In the genomic region with DNA sequence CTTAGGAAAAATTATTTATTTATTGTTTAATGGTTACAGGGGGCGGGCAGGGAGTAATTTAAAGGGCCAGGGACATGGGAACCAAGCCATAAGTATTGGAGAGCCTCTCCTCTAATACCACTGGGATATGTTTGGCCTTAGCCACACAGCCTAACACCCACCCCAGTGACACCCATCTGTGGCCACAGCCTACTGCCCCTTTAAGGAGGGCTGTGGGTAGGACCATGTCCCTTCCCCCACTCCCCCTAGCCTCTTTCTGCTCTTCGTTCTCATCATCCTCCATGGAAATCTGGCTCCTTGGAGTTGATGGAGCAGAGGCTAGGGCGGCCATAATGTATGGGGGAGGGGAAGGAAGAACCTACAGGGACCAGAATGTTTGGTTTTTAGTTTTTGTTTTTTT, we compare ENCODE assay signal across 35 mouse cellular contexts. TPM values are rescaled to one million over a fixed set of nuclear protein-coding genes. Genes with fewer than 3 reads are reported as not detected.
DNase-seq lines count a peak whose midpoint lies in the region; ATAC-seq and TF ChIP-seq lines count a peak whose summit lies in the region.
"Had no signal": no experiment of that assay in that cellular context is flagged by ENCODE, and none has a peak within 500 bp of the region (broad histone marks: within the 10 kb centered on the region; RNA-seq: fewer than 3 reads in every experiment).

No protein-coding gene starts in this region.

- H3K27me3 ChIP-seq in forebrain, embryonic 15.5 days: no peaks in the 10 kb centered on the region
- H3K27me3 ChIP-seq in forebrain, embryonic 11.5 days (ENCODE audit: control insufficient read depth, insufficient read depth, low read length): no peaks in the 10 kb centered on the region
- H3K27me3 ChIP-seq in heart, embryonic 15.5 days: no peaks in the 10 kb centered on the region
- no peaks in the 10 kb centered on the region for H3K27me3 ChIP-seq in CH12.LX (replicated peaks)
- H3K27me3 ChIP-seq: neural tube, embryonic 13.5 days; Patski; stomach, embryonic 15.5 days had no signal

- WGBS in forebrain, embryonic 15.5 days: 76% methylated on average over 3 of the region's 3 CpGs
- WGBS in forebrain, embryonic 11.5 days: 83% methylated on average over 3 of the region's 3 CpGs
- 86% methylated on average over 3 of the region's 3 CpGs for WGBS in heart, embryonic 15.5 days

- no peak for TF ChIP-seq RAD21 in CH12.LX (IDR thresholded peaks at IDR 0.05; ENCODE audit: low read depth, low read length)

- intact Hi-C loops in heart, postnatal 10 days (cut with DNase I): no loop called here

- dilution Hi-C loops in CH12.LX (cut with MboI; ENCODE audit: extremely low pct_ligation_motif_present, extremely low pct_unique_long_range_greater_than_20kb, low sequenced_read_pairs): no loop called here

- TF ChIP-seq CTCF in CH12.LX (conservative IDR thresholded peaks at IDR 0.05 in 1 of 2, IDR thresholded peaks at IDR 0.05 in 1 of 2; ENCODE audit: low read depth in 2 of 2, low read length in 2 of 2): no peak

- H3K9ac ChIP-seq in forebrain, embryonic 15.5 days (replicated peaks): no peak overlapping the region
- no peak overlapping the region for H3K9ac ChIP-seq in forebrain, embryonic 11.5 days (ENCODE audit: low read length)
- H3K9ac ChIP-seq in heart, embryonic 15.5 days: no peak overlapping the region
- H3K9ac ChIP-seq in CH12.LX (ENCODE audit: insufficient read depth, low read depth): peak overlapping the region; percentile 23; the same call in 1 of the 2 replicates
- H3K9ac ChIP-seq: hindbrain, embryonic 14.5 days; liver, embryonic 12.5 days; liver, postnatal 0 days; neural tube, embryonic 13.5 days; stomach, embryonic 15.5 days had no signal

- no peak for TF ChIP-seq POLR2A in CH12.LX (IDR thresholded peaks at IDR 0.05; ENCODE audit: low read depth, low read length)

- no peaks in the 10 kb centered on the region for H3K79me2 ChIP-seq in CH12.LX (replicated peaks; ENCODE audit: control insufficient read depth, extremely low read depth, insufficient read depth, poor library complexity, severe bottlenecking)

- peak overlapping the region; percentile 44 for H3K27ac ChIP-seq in forebrain, embryonic 15.5 days (replicated peaks)
- no peak overlapping the region for H3K27ac ChIP-seq in forebrain, embryonic 11.5 days (ENCODE audit: low read depth, low read length)
- H3K27ac ChIP-seq in heart, embryonic 15.5 days: no peak overlapping the region
- peak overlapping the region; percentile 82 for H3K27ac ChIP-seq in CH12.LX (ENCODE audit: insufficient read depth, low read depth)
- H3K27ac ChIP-seq: heart, adult 2 months; hindbrain, embryonic 14.5 days; left cerebral cortex, adult 2 months; liver, embryonic 12.5 days; stomach, embryonic 15.5 days had no signal

- H3K9me3 ChIP-seq in forebrain, embryonic 15.5 days: no peaks in the 10 kb centered on the region
- no peaks in the 10 kb centered on the region for H3K9me3 ChIP-seq in forebrain, embryonic 11.5 days (ENCODE audit: control insufficient read depth, low read length)
- H3K9me3 ChIP-seq in heart, embryonic 15.5 days (replicated peaks): no peaks in the 10 kb centered on the region
- H3K9me3 ChIP-seq in CH12.LX (replicated peaks; ENCODE audit: low read length): no peaks in the 10 kb centered on the region
- H3K9me3 ChIP-seq: liver, embryonic 12.5 days; neural tube, embryonic 13.5 days; stomach, embryonic 15.5 days had no signal

- in situ Hi-C loops in CH12.LX (cut with MboI; ENCODE audit: low pct_ligation_motif_present, low pct_unique_long_range_greater_than_20kb, low sequenced_read_pairs): no loop called here

- no peak for DNase-seq in forebrain, embryonic 11.5 days (ENCODE audit: low spot score)
- DNase-seq in heart, postnatal 10 days: no peak
- DNase-seq in CH12.LX (ENCODE audit: extremely low read depth): no peak
- peak; percentile 35 for DNase-seq in R1 (ENCODE audit: low read depth, low spot score)
- DNase-seq in urinary bladder, postnatal 25 days (ENCODE audit: low spot score): no peak
- DNase-seq: adrenal gland, postnatal 14 days; cerebellum, adult 11 months; cerebellum, adult 9-10 months; cerebellum, postnatal 36 days; gastrocnemius, postnatal 36 days; heart, adult 2 months; heart, postnatal 36 days; kidney, postnatal 14 days; left cerebral cortex, postnatal 4 days; liver, postnatal 0 days; lung, postnatal 36 days; right cerebral cortex, postnatal 4 days had no signal

- no peak overlapping the region for H3K4me2 ChIP-seq in forebrain, embryonic 15.5 days (replicated peaks)
- H3K4me2 ChIP-seq in forebrain, embryonic 11.5 days (ENCODE audit: low read depth, low read length, severe bottlenecking): no peak overlapping the region
- no peak overlapping the region for H3K4me2 ChIP-seq in heart, embryonic 15.5 days
- no peak overlapping the region; the same call in 1 of the 2 replicates for H3K4me2 ChIP-seq in CH12.LX (ENCODE audit: insufficient read depth, low read depth, poor library complexity, severe bottlenecking)
- H3K4me2 ChIP-seq: hindbrain, embryonic 14.5 days; liver, embryonic 12.5 days; midbrain, embryonic 11.5 days; neural tube, embryonic 13.5 days; stomach, embryonic 15.5 days had no signal

- no peak overlapping the region for H3K4me3 ChIP-seq in forebrain, embryonic 15.5 days
- no peak overlapping the region for H3K4me3 ChIP-seq in forebrain, embryonic 11.5 days (ENCODE audit: low read depth, low read length)
- H3K4me3 ChIP-seq in heart, embryonic 15.5 days: no peak overlapping the region
- H3K4me3 ChIP-seq in CH12.LX (replicated peaks in 1 of 3; ENCODE audit: low read depth in 2 of 3, low read length in 2 of 3, poor library complexity in 1 of 3): no peak overlapping the region
- H3K4me3 ChIP-seq: heart, adult 2 months; left cerebral cortex, adult 2 months; liver, embryonic 12.5 days; neural tube, embryonic 13.5 days; stomach, embryonic 15.5 days had no signal

- H3K36me3 ChIP-seq in forebrain, embryonic 15.5 days: peaks cover 63% of the 10 kb centered on the region
- H3K36me3 ChIP-seq in forebrain, embryonic 11.5 days (ENCODE audit: control insufficient read depth, insufficient read depth, low read length): peaks cover 22% of the 10 kb centered on the region
- H3K36me3 ChIP-seq in heart, embryonic 15.5 days: peaks cover 61% of the 10 kb centered on the region
- peaks cover 42 to 50% of the 10 kb centered on the region in 2 experiments for H3K36me3 ChIP-seq in CH12.LX (replicated peaks in 1 of 2; ENCODE audit: control insufficient read depth in 1 of 2, insufficient read depth in 1 of 2, low read length in 1 of 2)

- ATAC-seq in forebrain, embryonic 15.5 days (replicated peaks): no peak
- ATAC-seq in forebrain, embryonic 11.5 days (replicated peaks; ENCODE audit: low FRiP score): no peak
- ATAC-seq in heart, embryonic 15.5 days (replicated peaks; ENCODE audit: insufficient number of reproducible peaks, insufficient read depth, low FRiP score, low read depth): 0 out of 2 replicates have a peak, but pooled peaks have one; percentile 21
- ATAC-seq: intestine, postnatal 0 days; liver, embryonic 12.5 days; liver, postnatal 0 days; Patski had no signal

- H3K4me1 ChIP-seq in forebrain, embryonic 15.5 days: no peaks in the 10 kb centered on the region
- H3K4me1 ChIP-seq in forebrain, embryonic 11.5 days (replicated peaks; ENCODE audit: control insufficient read depth, insufficient read depth, low read length): no peaks in the 10 kb centered on the region
- peaks cover 6% of the 10 kb centered on the region; the same call in 1 of the 2 replicates for H3K4me1 ChIP-seq in heart, embryonic 15.5 days (replicated peaks)
- H3K4me1 ChIP-seq in CH12.LX (ENCODE audit: control insufficient read depth in 1 of 2, insufficient read depth in 2 of 2): peaks cover 32 to 67% of the 10 kb centered on the region in 2 experiments
- H3K4me1 ChIP-seq: neural tube, embryonic 13.5 days; stomach, embryonic 15.5 days had no signal

- no peak for TF ChIP-seq EP300 in CH12.LX (IDR thresholded peaks at IDR 0.05; ENCODE audit: low read length)

TF ChIP-seq in CH12.LX, 34 proteins besides CTCF, POLR2A, EP300 and RAD21:
- TF ChIP-seq ZNF384 (IDR thresholded peaks at IDR 0.05; ENCODE audit: low read depth, low read length): no peak
- 0 out of 2 replicates have a peak, but pooled peaks have one; percentile 26 for TF ChIP-seq CHD2 (IDR thresholded peaks at IDR 0.05; ENCODE audit: low read length)

RNA-seq across cellular contexts. Expression of gene Rxfp4, which starts 5.9 kb away (rescaled TPM):
- not detected in 2 replicates for polyA plus RNA-seq in forebrain, embryonic 15.5 days (2015; fragmentation: Nextera tagmentation; extraction: Ambion mirVana)
- polyA plus RNA-seq in forebrain, embryonic 11.5 days (2014; fragmentation: Nextera tagmentation; extraction: Ambion mirVana): not detected in 2 replicates
- not detected in 2 replicates for polyA plus RNA-seq in heart, embryonic 15.5 days (2015; fragmentation: Nextera tagmentation; extraction: Ambion mirVana)
- total RNA-seq in heart, postnatal 10 days (2021): not detected
- total RNA-seq in CH12.LX (2012; rRNA removed) (0.08 TPM in 1 of 2 replicates, not detected in the other), CH12.LX (2014; rRNA removed) (not detected in 2 replicates)
- not detected in 2 replicates for polyA plus RNA-seq in CH12.LX (2012; ENCODE audit: insufficient read length, low read depth)
- total RNA-seq: adrenal gland, postnatal 14 days; gastrocnemius, postnatal 36 days; heart, adult 2 months; layer of hippocampus, adult 18-20 months; layer of hippocampus, postnatal 14 days; left cerebral cortex, adult 2 months; left cerebral cortex, postnatal 4 days; megakaryocyte, adult 5-6 weeks; midbrain, postnatal 0 days had no signal
- polyA plus RNA-seq: embryonic facial prominence, embryonic 11.5 days; heart, adult 2 months; heart, embryonic 14.5 days; hindbrain, embryonic 14.5 days; intestine, postnatal 0 days; kidney, embryonic 14.5 days; liver, embryonic 12.5 days; liver, postnatal 0 days; lung, embryonic 16.5 days; midbrain, postnatal 0 days; neural tube, embryonic 13.5 days; Patski; stomach, embryonic 15.5 days had no signal

RNA-seq across cellular contexts. Expression of gene Khdc4, which starts 38.5 kb away (rescaled TPM):
- 102 and 104 TPM in 2 replicates for polyA plus RNA-seq in forebrain, embryonic 15.5 days (2015; fragmentation: Nextera tagmentation; extraction: Ambion mirVana)
- 111 and 116 TPM in 2 replicates for polyA plus RNA-seq in forebrain, embryonic 11.5 days (2014; fragmentation: Nextera tagmentation; extraction: Ambion mirVana)
- 61.3 and 69.2 TPM in 2 replicates for polyA plus RNA-seq in heart, embryonic 15.5 days (2015; fragmentation: Nextera tagmentation; extraction: Ambion mirVana)
- total RNA-seq in heart, postnatal 10 days (2021): 10 to 100 TPM; 39.5 to 42.9 TPM
- 35.2 and 40.2 TPM in 2 replicates for total RNA-seq in CH12.LX (2012; rRNA removed)
- total RNA-seq in CH12.LX (2014; rRNA removed): 56.6 and 58.6 TPM in 2 replicates
- polyA plus RNA-seq in CH12.LX (2012; ENCODE audit: insufficient read length, low read depth): 53.6 TPM in 2 replicates

RNA-seq across cellular contexts. Expression of gene Arhgef2, which starts 41.3 kb away (rescaled TPM):
- polyA plus RNA-seq in forebrain, embryonic 15.5 days (2015; fragmentation: Nextera tagmentation; extraction: Ambion mirVana): 192 and 193 TPM in 2 replicates
- 118 and 123 TPM in 2 replicates for polyA plus RNA-seq in forebrain, embryonic 11.5 days (2014; fragmentation: Nextera tagmentation; extraction: Ambion mirVana)
- 72.8 and 82.5 TPM in 2 replicates for polyA plus RNA-seq in heart, embryonic 15.5 days (2015; fragmentation: Nextera tagmentation; extraction: Ambion mirVana)
- total RNA-seq in heart, postnatal 10 days (2021): 10 to 100 TPM; 89.5 to 96.3 TPM
- total RNA-seq in CH12.LX (2012; rRNA removed) (40.0 and 43.9 TPM in 2 replicates), CH12.LX (2014; rRNA removed) (15.0 and 18.5 TPM in 2 replicates)
- polyA plus RNA-seq in CH12.LX (2012; ENCODE audit: insufficient read length, low read depth): 31.4 and 43.1 TPM in 2 replicates

Comparison
In these comparisons a context has a peak if more than half of its experiments do, and no peak if none do; other contexts are left out.
1. H3K27ac ChIP-seq: peak in forebrain, embryonic 15.5 days (single experiment) and CH12.LX (single experiment); none in forebrain, embryonic 11.5 days (single experiment) and heart, embryonic 15.5 days (single experiment).